Mouse (Mus musculus): ENCODE data around the gene Arhgef2. TPM values are rescaled to one million over a fixed set of nuclear protein-coding genes. Genes with fewer than 3 reads are reported as not detected.
A peak's percentile ranks its signal among the peaks of the same experiment; 100 is the strongest.
"Not testable (repeated sequence)": the region's sequence is repeated elsewhere in the genome, so short reads cannot be mapped to it uniquely, and the experiment has no call there.

Gene Arhgef2
- polyA plus RNA-seq, 2 experiments: 8.9 to 10.1 TPM

GRCm38 (mm10) chr3:88573810-88574209 is 32.0 kb upstream of the Arhgef2 start:
- Histone ChIP-seq H3K36me3 (replicated peaks; ENCODE audit: control insufficient read depth, insufficient read depth, low read depth) (no peaks in the 10 kb centered on the region), H3K4me1 (replicated peaks; ENCODE audit: control insufficient read depth in 2 of 2, insufficient read depth in 2 of 2, low read length in 1 of 2) (peaks cover 3 to 7% of the 10 kb centered on the region in 2 experiments; a peak in 3 of 4 replicates), H3K27ac (no peak overlapping the region), H3K4me3 (ENCODE audit: insufficient read depth in 1 of 2, low read depth in 2 of 2, low read length in 2 of 2) (no peak overlapping the region), H3K4me2 (ENCODE audit: low read depth) (no peak overlapping the region), H3K9ac (replicated peaks) (no peak overlapping the region), H3K9me3 (ENCODE audit: control insufficient read depth, low read length) (no peaks in the 10 kb centered on the region), H3K27me3 (ENCODE audit: control insufficient read depth, insufficient read depth, low read length) (no peaks in the 10 kb centered on the region)
- no peak for ATAC-seq (ENCODE audit: insufficient read depth)
- no peak for DNase-seq (ENCODE audit: low read depth in 3 of 3, low spot score in 3 of 3)
- TF ChIP-seq CTCF (IDR thresholded peaks at IDR 0.05; ENCODE audit: low read depth) (no peak), EP300 (IDR thresholded peaks at IDR 0.05; ENCODE audit: low read depth) (no peak)
- 62% methylated on average over 2 of the region's 2 CpGs for WGBS (ENCODE audit: insufficient replicate concordance)

GRCm38 (mm10) chr3:88575540-88575939 is 30.2 kb upstream of the Arhgef2 start, which contains the start of gene Ssr2:
Gene Ssr2 (plus strand): TSS chr3:88575876.
- no peak for DNase-seq (ENCODE audit: low read depth in 3 of 3, low spot score in 3 of 3)
- H3K9me3 ChIP-seq (ENCODE audit: control insufficient read depth, low read length): no peaks in the 10 kb centered on the region
- no peak within 1 kb of the TSS for H3K4me3 ChIP-seq (ENCODE audit: insufficient read depth in 1 of 2, low read depth in 2 of 2, low read length in 2 of 2)
- 71% methylated on average over 3 of the region's 3 CpGs for WGBS (ENCODE audit: insufficient replicate concordance)
- H3K36me3 ChIP-seq (replicated peaks; ENCODE audit: control insufficient read depth, insufficient read depth, low read depth): no peaks in the 10 kb centered on the region
- H3K27me3 ChIP-seq (ENCODE audit: control insufficient read depth, insufficient read depth, low read length): no peaks in the 10 kb centered on the region
- no peak within 1 kb of the TSS for H3K27ac ChIP-seq
- TF ChIP-seq CTCF (IDR thresholded peaks at IDR 0.05; ENCODE audit: low read depth) (no peak), EP300 (IDR thresholded peaks at IDR 0.05; ENCODE audit: low read depth) (no peak)
- no peak within 1 kb of the TSS for H3K4me2 ChIP-seq (ENCODE audit: low read depth)
- peaks cover 8 to 10% of the 10 kb centered on the region in 2 experiments; a peak in 3 of 4 replicates for H3K4me1 ChIP-seq (replicated peaks; ENCODE audit: control insufficient read depth in 2 of 2, insufficient read depth in 2 of 2, low read length in 1 of 2)
- ATAC-seq (ENCODE audit: insufficient read depth): no peak
- H3K9ac ChIP-seq (replicated peaks): no peak within 1 kb of the TSS

GRCm38 (mm10) chr3:88577846-88578245 is 27.9 kb upstream of the Arhgef2 start:
- H3K4me3 ChIP-seq (ENCODE audit: insufficient read depth in 1 of 2, low read depth in 2 of 2, low read length in 2 of 2); H3K4me2 ChIP-seq (ENCODE audit: low read depth); H3K9ac ChIP-seq (replicated peaks); H3K27me3 ChIP-seq (ENCODE audit: control insufficient read depth, insufficient read depth, low read length); H3K36me3 ChIP-seq (replicated peaks; ENCODE audit: control insufficient read depth, insufficient read depth, low read depth); H3K9me3 ChIP-seq (ENCODE audit: control insufficient read depth, low read length); DNase-seq (ENCODE audit: low read depth in 3 of 3, low spot score in 3 of 3); H3K27ac ChIP-seq; ATAC-seq (ENCODE audit: insufficient read depth): not testable (repeated sequence)
- 73% methylated on average over 5 of the region's 5 CpGs for WGBS (ENCODE audit: insufficient replicate concordance)
- H3K4me1 ChIP-seq (replicated peaks; ENCODE audit: control insufficient read depth in 2 of 2, insufficient read depth in 2 of 2, low read length in 1 of 2): peaks cover 8 to 13% of the 10 kb centered on the region in 2 experiments; a peak in 3 of 4 replicates

GRCm38 (mm10) chr3:88578498-88579424 is 27.0 kb upstream of the Arhgef2 start:
- no peak for DNase-seq (ENCODE audit: low read depth in 3 of 3, low spot score in 3 of 3)
- 35% methylated on average over 8 of the region's 8 CpGs for WGBS (ENCODE audit: insufficient replicate concordance)
- Histone ChIP-seq H3K36me3 (replicated peaks; ENCODE audit: control insufficient read depth, insufficient read depth, low read depth) (peaks cover 11% of the 10 kb centered on the region), H3K4me1 (replicated peaks; ENCODE audit: control insufficient read depth in 2 of 2, insufficient read depth in 2 of 2, low read length in 1 of 2) (peaks cover 8 to 13% of the 10 kb centered on the region in 2 experiments; a peak in 3 of 4 replicates), H3K27ac (no peak overlapping the region), H3K4me3 (ENCODE audit: insufficient read depth in 1 of 2, low read depth in 2 of 2, low read length in 2 of 2) (peak overlapping the region; percentile 90 to 97; a peak in 3 of 4 replicates), H3K9me3 (ENCODE audit: control insufficient read depth, low read length) (no peaks in the 10 kb centered on the region), H3K9ac (replicated peaks) (peak overlapping the region; percentile 95; the same call in 1 of the 2 replicates), H3K27me3 (ENCODE audit: control insufficient read depth, insufficient read depth, low read length) (no peaks in the 10 kb centered on the region), H3K4me2 (ENCODE audit: low read depth) (peak overlapping the region; percentile 86)
- TF ChIP-seq EP300 (IDR thresholded peaks at IDR 0.05; ENCODE audit: low read depth): no peak
- TF ChIP-seq CTCF (IDR thresholded peaks at IDR 0.05; ENCODE audit: low read depth): no peak
- peak; percentile 9; the same call in 1 of the 2 replicates for ATAC-seq (ENCODE audit: insufficient read depth)

- Histone ChIP-seq H3K9me3 (ENCODE audit: control insufficient read depth, low read length) (no peaks in the 10 kb centered on the region), H3K4me3 (ENCODE audit: insufficient read depth in 1 of 2, low read depth in 2 of 2, low read length in 2 of 2) (peak overlapping the region; percentile 90 to 97), H3K27me3 (ENCODE audit: control insufficient read depth, insufficient read depth, low read length) (no peaks in the 10 kb centered on the region), H3K9ac (replicated peaks) (peak overlapping the region; percentile 95), H3K4me1 (replicated peaks; ENCODE audit: control insufficient read depth in 2 of 2, insufficient read depth in 2 of 2, low read length in 1 of 2) (peaks cover 8 to 13% of the 10 kb centered on the region in 2 experiments; a peak in 3 of 4 replicates), H3K27ac (peak overlapping the region; percentile 65), H3K4me2 (ENCODE audit: low read depth) (peak overlapping the region; percentile 86), H3K36me3 (replicated peaks; ENCODE audit: control insufficient read depth, insufficient read depth, low read depth) (peaks cover 11% of the 10 kb centered on the region)
- DNase-seq (ENCODE audit: low read depth in 3 of 3, low spot score in 3 of 3): peak; percentile 76 to 77 (median 76)
- TF ChIP-seq CTCF (IDR thresholded peaks at IDR 0.05; ENCODE audit: low read depth) (no peak), EP300 (IDR thresholded peaks at IDR 0.05; ENCODE audit: low read depth) (no peak)
- WGBS (ENCODE audit: insufficient replicate concordance): under 1% methylated on average over 34 of the region's 34 CpGs
- peak; percentile 83 for ATAC-seq (ENCODE audit: insufficient read depth)
Observed at GRCm38 (mm10) chr3:88579454-88580117, 26.2 kb upstream of the Arhgef2 start.
